9 mouse cellular contexts compared by ENCODE assay signal in the genomic region with DNA sequence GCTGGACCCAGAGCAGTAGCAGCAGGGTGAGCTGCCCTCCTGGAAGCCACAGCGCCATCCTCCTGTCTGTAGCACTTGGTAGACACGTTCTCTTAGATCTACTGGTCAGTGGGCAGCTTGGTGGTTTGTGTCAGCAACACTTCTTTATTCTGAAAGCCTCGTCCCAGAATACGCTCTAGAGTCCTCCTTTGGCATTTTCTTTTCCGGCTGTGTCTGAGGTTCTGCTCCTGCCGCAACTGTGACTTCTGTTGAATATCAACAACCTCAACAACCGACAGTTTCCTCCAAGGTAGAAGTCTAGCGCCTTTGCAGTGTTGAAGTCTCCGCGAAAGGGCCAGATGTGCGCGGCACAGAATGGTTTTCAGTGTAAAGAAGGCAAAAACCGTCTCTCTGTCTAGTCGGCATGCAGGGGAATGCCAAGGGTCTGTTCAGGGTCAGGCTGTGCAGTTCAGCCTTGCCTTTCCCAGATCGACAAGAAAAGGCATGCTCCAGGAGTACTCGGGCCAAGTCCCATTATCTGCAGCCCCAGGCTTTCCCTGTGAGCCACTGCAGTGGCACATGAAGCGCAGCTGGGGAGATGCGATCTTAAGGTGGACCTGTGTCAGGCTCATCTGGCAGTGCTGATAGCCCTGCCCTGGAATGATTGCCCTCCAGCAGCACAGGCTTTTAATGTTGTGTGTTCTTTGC. TPM values are rescaled to one million over a fixed set of nuclear protein-coding genes. Genes with fewer than 3 reads are reported as not detected.
DNase-seq lines count a peak whose midpoint lies in the region; ATAC-seq and TF ChIP-seq lines count a peak whose summit lies in the region.
"Had no signal": no experiment of that assay in that cellular context is flagged by ENCODE, and none has a peak within 500 bp of the region (broad histone marks: within the 10 kb centered on the region; RNA-seq: fewer than 3 reads in every experiment).

TSS of gene Art4 (minus strand) at position 548 of the 687 bp plus-strand sequence.

- 0 out of 2 replicates have a peak, but pooled peaks have one; percentile 46 for ATAC-seq in embryonic facial prominence, embryonic 11.5 days (replicated peaks; ENCODE audit: insufficient number of reproducible peaks, low FRiP score, low TSS enrichment, low read depth)
- peak; percentile 47 for ATAC-seq in lung, postnatal 0 days

- no peak for TF ChIP-seq POLR2A in kidney, adult 2 months (IDR thresholded peaks at IDR 0.05; ENCODE audit: low read depth, low read length)

- TF ChIP-seq EP300 in lung, postnatal 0 days (IDR thresholded peaks at IDR 0.05): no peak

- no peak within 1 kb of the TSS for H3K4me2 ChIP-seq in embryonic facial prominence, embryonic 11.5 days (ENCODE audit: low read depth, low read length)
- peak within 1 kb of the TSS; percentile 39 for H3K4me2 ChIP-seq in lung, postnatal 0 days (replicated peaks; ENCODE audit: low read depth, low read length)
- H3K4me2 ChIP-seq: midbrain, embryonic 12.5 days had no signal

- H3K4me1 ChIP-seq in kidney, adult 2 months (ENCODE audit: control insufficient read depth, insufficient read depth, low read length): peaks cover 6% of the 10 kb centered on the region
- peaks cover 2% of the 10 kb centered on the region; the same call in 1 of the 2 replicates for H3K4me1 ChIP-seq in embryonic facial prominence, embryonic 11.5 days (ENCODE audit: control insufficient read depth, insufficient read depth, low read length)
- peaks cover 16% of the 10 kb centered on the region; the same call in 1 of the 2 replicates for H3K4me1 ChIP-seq in lung, postnatal 0 days (ENCODE audit: insufficient read depth, low read depth, low read length)
- H3K4me1 ChIP-seq: midbrain, embryonic 12.5 days had no signal

- no peak for TF ChIP-seq CTCF in kidney, adult 2 months (conservative IDR thresholded peaks at IDR 0.05; ENCODE audit: insufficient read depth, insufficient read length, low read depth, low read length)
- 0 out of 2 replicates have a peak, but pooled peaks have one; percentile 35 for TF ChIP-seq CTCF in lung, postnatal 0 days (IDR thresholded peaks at IDR 0.05)

- peak within 1 kb of the TSS; percentile 50 for H3K27ac ChIP-seq in kidney, adult 2 months (ENCODE audit: insufficient read depth, low read depth, low read length)
- H3K27ac ChIP-seq in embryonic facial prominence, embryonic 11.5 days (replicated peaks; ENCODE audit: low read depth, low read length): peak within 1 kb of the TSS; percentile 44; the same call in 1 of the 2 replicates
- H3K27ac ChIP-seq in lung, postnatal 0 days (ENCODE audit: low read length): peak within 1 kb of the TSS; percentile 72
- H3K27ac ChIP-seq: midbrain, embryonic 12.5 days had no signal

- H3K9ac ChIP-seq in embryonic facial prominence, embryonic 11.5 days (replicated peaks; ENCODE audit: low read length): no peak within 1 kb of the TSS
- H3K9ac ChIP-seq in lung, postnatal 0 days (replicated peaks; ENCODE audit: low read depth): peak within 1 kb of the TSS; percentile 35
- H3K9ac ChIP-seq: midbrain, embryonic 12.5 days had no signal

- no peaks in the 10 kb centered on the region for H3K9me3 ChIP-seq in embryonic facial prominence, embryonic 11.5 days (replicated peaks; ENCODE audit: control insufficient read depth, low read length)
- no peaks in the 10 kb centered on the region for H3K9me3 ChIP-seq in lung, postnatal 0 days (ENCODE audit: low read length)
- H3K9me3 ChIP-seq: midbrain, embryonic 12.5 days had no signal

- peak; percentile 25 for DNase-seq in kidney, adult 2 months
- no peak for DNase-seq in kidney, adult 8-10 months
- peak; percentile 37 for DNase-seq in embryonic facial prominence, embryonic 11.5 days (ENCODE audit: low spot score)
- DNase-seq in induced T-regulatory cell, adult 2 months (ENCODE audit: low read depth): peak; percentile 38
- DNase-seq in lung, postnatal 0 days (ENCODE audit: low spot score): peak; percentile 40
- peak; percentile 62 to 68 for DNase-seq in thymus, postnatal 10 days (ENCODE audit: low spot score in 2 of 2)
- DNase-seq in left cerebral cortex, adult 11 months (ENCODE audit: low spot score): no peak
- no peak for DNase-seq in frontal cortex, postnatal 36 days (ENCODE audit: low spot score in 2 of 2)

- no peaks in the 10 kb centered on the region for H3K36me3 ChIP-seq in kidney, adult 2 months (ENCODE audit: control insufficient read depth, insufficient read depth, low read length)
- no peaks in the 10 kb centered on the region for H3K36me3 ChIP-seq in embryonic facial prominence, embryonic 11.5 days (replicated peaks; ENCODE audit: control insufficient read depth, insufficient read depth, low read depth, low read length)
- no peaks in the 10 kb centered on the region for H3K36me3 ChIP-seq in lung, postnatal 0 days (ENCODE audit: insufficient read depth, low read length)
- H3K36me3 ChIP-seq: midbrain, embryonic 12.5 days had no signal

- H3K4me3 ChIP-seq in kidney, adult 2 months (ENCODE audit: insufficient read depth, low read depth, low read length): peak within 1 kb of the TSS; percentile 9
- H3K4me3 ChIP-seq in embryonic facial prominence, embryonic 11.5 days (ENCODE audit: low read depth, low read length): no peak within 1 kb of the TSS
- peak within 1 kb of the TSS; percentile 15; the same call in 1 of the 2 replicates for H3K4me3 ChIP-seq in lung, postnatal 0 days (ENCODE audit: low read depth, low read length)
- H3K4me3 ChIP-seq: midbrain, embryonic 12.5 days had no signal

- 61% methylated on average over 18 of the region's 18 CpGs for WGBS in kidney, adult 2 months
- 61% methylated on average over 18 of the region's 18 CpGs for WGBS in embryonic facial prominence, embryonic 11.5 days
- WGBS in lung, postnatal 0 days: 22% methylated on average over 18 of the region's 18 CpGs

- H3K27me3 ChIP-seq in kidney, adult 2 months (replicated peaks; ENCODE audit: control insufficient read depth, insufficient read depth, low read length): no peaks in the 10 kb centered on the region
- H3K27me3 ChIP-seq in embryonic facial prominence, embryonic 11.5 days (ENCODE audit: control insufficient read depth, insufficient read depth, low read length): no peaks in the 10 kb centered on the region
- H3K27me3 ChIP-seq in lung, postnatal 0 days (replicated peaks; ENCODE audit: insufficient read depth, low read length): no peaks in the 10 kb centered on the region
- H3K27me3 ChIP-seq: midbrain, embryonic 12.5 days had no signal

RNA-seq across cellular contexts. Expression of gene Art4, which starts in this region (rescaled TPM):
- 4.9 TPM in 2 replicates for polyA plus RNA-seq in kidney, adult 2 months (2012; rRNA removed)
- 1.2 and 1.3 TPM in 2 replicates for polyA plus RNA-seq in embryonic facial prominence, embryonic 11.5 days (2014; fragmentation: Nextera tagmentation; extraction: Ambion mirVana)
- polyA plus RNA-seq in lung, postnatal 0 days (2015; fragmentation: Nextera tagmentation; extraction: Ambion mirVana): 7.5 and 7.9 TPM in 2 replicates

Comparison
In these comparisons a context has a peak if more than half of its experiments do, and no peak if none do; other contexts are left out.
1. DNase-seq: peak in kidney, adult 2 months (single experiment), embryonic facial prominence, embryonic 11.5 days (single experiment), induced T-regulatory cell, adult 2 months (single experiment), lung, postnatal 0 days (single experiment) and thymus, postnatal 10 days (2 of 2); none in kidney, adult 8-10 months (0 of 2), left cerebral cortex, adult 11 months (single experiment) and frontal cortex, postnatal 36 days (0 of 2).
2. Peak in every context shown above with its lines, with median percentiles within 50 percentile points of each other: H3K27ac ChIP-seq.